Mouse (Mus musculus) E14TG2a.4 (cell line): ENCODE measurements around the gene Emc7.

Experiments
- CTCF ChIP-seq: conservative IDR thresholded peaks from 2 replicates; pipeline ENCODE4 v1.5.1; 2014; ENCODE audit warnings: low read length
- POU5F1 ChIP-seq: IDR thresholded peaks from 2 replicates; pipeline ENCODE4 v1.6.1; 2014; ENCODE audit warnings: low read length, borderline replicate concordance

- no peak for TF ChIP-seq CTCF
- TF ChIP-seq POU5F1, result no peak
Observed at GRCm38 (mm10) chr2:112490483-112491196, 35.8 kb downstream of the Emc7 start.
